Mouse (Mus musculus) erythroblast, embryonic 14.5 days (primary cell): ENCODE data around the gene Fam107b.

Experiments
- GATA1 ChIP-seq: IDR thresholded peaks from 2 replicates; pipeline ENCODE4 v1.6.1; 2012; ENCODE audit warnings: low read length, inconsistent platforms, mixed read lengths
- TAL1 ChIP-seq: IDR thresholded peaks from 3 replicates; pipeline ENCODE4 v1.6.1; 2012; ENCODE audit warnings: low read length, inconsistent platforms, mixed read lengths

DNA sequence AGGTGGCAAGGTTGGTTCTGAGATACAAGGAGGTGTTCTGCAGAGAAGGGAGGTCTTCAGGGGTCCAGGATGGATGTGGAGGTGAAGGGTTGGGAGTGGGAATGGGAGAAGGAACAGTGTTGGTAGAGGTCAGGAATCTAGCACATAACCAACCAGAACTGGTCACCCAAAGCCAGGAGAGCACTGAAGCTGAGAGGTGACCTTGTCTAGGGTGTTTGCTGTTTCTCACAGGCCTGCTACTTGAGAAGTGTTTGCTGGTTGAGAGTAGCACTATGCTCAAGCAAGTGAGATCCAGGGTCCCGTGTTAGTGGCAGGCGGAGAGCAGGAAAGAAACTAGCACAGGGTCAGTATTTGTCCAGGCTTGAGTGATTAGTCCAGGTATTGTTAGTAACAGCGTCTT is 159.3 kb downstream of the Fam107b start:
- no peak for TF ChIP-seq GATA1
- TF ChIP-seq TAL1: no peak
